Mouse (Mus musculus) common myeloid progenitor, adult 5-6 weeks (primary cell): Measurements from ENCODE around the gene C330021F23Rik. TPM values are rescaled to one million over a fixed set of nuclear protein-coding genes. Genes with fewer than 3 reads are reported as not detected.
A peak's percentile ranks its signal among the peaks of the same experiment; 100 is the strongest.

Experiments
- ATAC-seq: replicated peaks from 2 replicates; pipeline ENCODE4 v1.8.0; 2016; ENCODE audit warnings: low read depth, mild to moderate bottlenecking, moderate TSS enrichment, inconsistent platforms; ENCODE audit not compliant: poor library complexity, severe bottlenecking
- total RNA-seq: library from RNA; stranded (forward); fragments of 200-1000, 187-1606 nt; gene quantifications from 2 replicates; pipeline ENCODE4 v1.2.3, GENCODE M21; 2017

The C330021F23Rik gene
- total RNA-seq, 1 experiment from 2014 or later: 0.96 TPM

DNA sequence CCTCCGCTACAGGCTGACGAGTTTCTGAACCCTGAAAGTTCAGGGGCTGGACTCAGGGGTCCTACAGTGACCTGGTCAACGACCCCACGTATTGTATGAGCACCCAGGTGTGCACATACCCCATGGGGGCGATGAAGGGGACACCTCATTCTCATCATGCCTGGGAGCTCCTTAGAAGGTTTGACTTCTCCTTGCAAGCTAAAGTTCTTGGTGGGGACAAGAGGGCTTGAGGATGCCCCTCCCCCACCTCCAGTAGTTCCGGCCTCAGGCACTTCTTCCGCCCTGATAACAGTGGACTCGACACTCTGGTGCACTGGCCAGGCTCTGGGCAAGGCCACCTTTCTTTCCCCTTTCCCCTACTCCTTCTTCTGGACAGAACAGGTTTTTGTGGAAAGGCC, 63.7 kb downstream of the C330021F23Rik start:
- peak; percentile 49 for ATAC-seq

Other genes with a start within 250 kb of the C330021F23Rik start
- 22.7 and 25.9 TPM in 2 replicates for gene A430078G23Rik, start 214.6 kb upstream of the C330021F23Rik start, total RNA-seq
- gene Arhgef18, start 175.0 kb upstream of the C330021F23Rik start, total RNA-seq: 26.5 and 30.3 TPM in 2 replicates
- gene Pex11g, start 100.3 kb upstream of the C330021F23Rik start, total RNA-seq: 1.3 and 1.4 TPM in 2 replicates
- not detected in 2 replicates for gene Tex45, start 97.1 kb upstream of the C330021F23Rik start, total RNA-seq
- gene Zfp358, start 74.9 kb upstream of the C330021F23Rik start, total RNA-seq: 6.2 and 8.3 TPM in 2 replicates
- 26.1 and 28.9 TPM in 2 replicates for gene Mcoln1, start 67.5 kb upstream of the C330021F23Rik start, total RNA-seq
- gene Pnpla6, start 52.6 kb upstream of the C330021F23Rik start, total RNA-seq: 16.1 and 21.8 TPM in 2 replicates
- gene Camsap3, start 19.3 kb downstream of the C330021F23Rik start, total RNA-seq: 1.0 TPM in 2 replicates
- 53.4 and 54.3 TPM in 2 replicates for gene Xab2, start 53.3 kb downstream of the C330021F23Rik start, total RNA-seq
- 162 and 251 TPM in 2 replicates for gene Pet100, start 53.6 kb downstream of the C330021F23Rik start, total RNA-seq
- gene Pcp2, start 57.6 kb downstream of the C330021F23Rik start, total RNA-seq: not detected in 2 replicates
- gene Stxbp2, start 63.0 kb downstream of the C330021F23Rik start, total RNA-seq: 92.9 and 112 TPM in 2 replicates
- not detected in 2 replicates for gene Retn, start 87.8 kb downstream of the C330021F23Rik start, total RNA-seq
- 0.27 and 0.68 TPM in 2 replicates for gene Mcemp1, start 97.8 kb downstream of the C330021F23Rik start, total RNA-seq
- gene Fcor, start 104.4 kb downstream of the C330021F23Rik start, total RNA-seq: 0.87 and 1.4 TPM in 2 replicates
- gene Trappc5, start 108.3 kb downstream of the C330021F23Rik start, total RNA-seq: 34.9 and 42.9 TPM in 2 replicates
- gene Fcer2a, start 126.2 kb downstream of the C330021F23Rik start, total RNA-seq: not detected in 2 replicates
- not detected in 2 replicates for gene Clec4g, start 152.7 kb downstream of the C330021F23Rik start, total RNA-seq
- 0.27 and 1.2 TPM in 2 replicates for gene Cd209a, start 181.0 kb downstream of the C330021F23Rik start, total RNA-seq